Mouse (Mus musculus): ENCODE results near the gene Rab2b. TPM values are rescaled to one million over a fixed set of nuclear protein-coding genes. Genes with fewer than 3 reads are reported as not detected.

Rab2b gene
- polyA plus RNA-seq (2021; fragmentation: Nextera tagmentation) = 26.9 and 28.1 TPM in 2 replicates
- long read RNA-seq, experiment 1, transcript Rab2b-201 (8 exons, 2,906 nt) = major isoform, 33 of 52 reads
- long read RNA-seq, experiment 1, partial matches to known transcripts = 11 of 52 reads
- long read RNA-seq, experiment 1, other reads (novel, unspliced or antisense) = 8 of 52 reads
- long read RNA-seq, experiment 2, transcript Rab2b-201 (8 exons, 2,906 nt) = major isoform, 154 of 180 reads
- long read RNA-seq, experiment 2, partial matches to known transcripts = 20 of 180 reads
- long read RNA-seq, experiment 2, other reads (novel, unspliced or antisense) = 2 of 180 reads

GRCm38 (mm10) chr14:52278932-52279746, at the start of gene Rab2b, which contains the start of gene Tox4:
Rab2b (minus strand) TSS chr14:52279545.
Tox4 (plus strand) TSS chr14:52279146.

DNA sequence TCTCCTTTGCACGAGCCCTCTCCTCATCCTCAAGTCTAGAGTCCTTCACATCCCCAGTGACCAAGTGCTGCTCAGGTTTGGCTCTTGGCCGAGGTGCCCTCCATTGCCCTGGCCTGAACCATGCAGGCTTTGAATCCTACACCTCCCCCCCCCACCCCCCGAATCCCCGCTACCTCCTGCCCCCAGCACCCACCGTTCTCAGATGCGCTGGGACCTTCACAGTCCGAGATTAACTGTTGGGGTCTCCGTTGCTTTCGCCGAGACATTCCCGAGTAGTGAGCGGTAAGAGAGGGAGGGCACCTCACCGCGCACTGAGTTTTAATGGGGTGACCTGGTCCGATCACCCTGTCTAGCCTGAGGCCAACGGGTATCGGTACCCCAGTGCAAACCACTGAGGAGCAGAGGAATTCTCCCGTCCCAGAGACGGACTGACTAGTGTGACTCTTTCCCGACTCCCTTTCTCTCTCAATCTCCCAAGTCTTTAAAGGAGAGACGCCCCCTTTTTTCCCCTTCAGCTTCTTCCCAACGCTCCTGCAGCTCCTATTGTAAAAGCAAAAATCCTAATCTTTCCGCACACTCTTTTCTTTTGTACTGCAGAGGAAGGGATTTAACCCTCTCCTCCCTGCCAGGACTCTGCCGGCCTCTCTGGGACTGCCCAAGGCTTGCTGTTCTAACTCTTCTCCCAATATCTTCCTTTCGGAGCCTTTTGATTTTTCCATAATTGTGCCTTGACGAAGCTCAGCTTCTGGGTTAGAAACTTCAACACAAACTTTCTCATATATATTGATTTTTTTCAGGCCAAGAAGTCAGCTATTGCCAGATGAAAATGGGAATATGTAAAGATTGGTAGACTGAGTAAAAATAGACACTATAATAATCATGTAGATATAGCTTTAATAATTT, 48.8 kb upstream of the Rab2b start, which contains the start of gene Sall2:
TSS of gene Sall2 (minus strand) at position 853 of the 903 bp plus-strand sequence.

DNA sequence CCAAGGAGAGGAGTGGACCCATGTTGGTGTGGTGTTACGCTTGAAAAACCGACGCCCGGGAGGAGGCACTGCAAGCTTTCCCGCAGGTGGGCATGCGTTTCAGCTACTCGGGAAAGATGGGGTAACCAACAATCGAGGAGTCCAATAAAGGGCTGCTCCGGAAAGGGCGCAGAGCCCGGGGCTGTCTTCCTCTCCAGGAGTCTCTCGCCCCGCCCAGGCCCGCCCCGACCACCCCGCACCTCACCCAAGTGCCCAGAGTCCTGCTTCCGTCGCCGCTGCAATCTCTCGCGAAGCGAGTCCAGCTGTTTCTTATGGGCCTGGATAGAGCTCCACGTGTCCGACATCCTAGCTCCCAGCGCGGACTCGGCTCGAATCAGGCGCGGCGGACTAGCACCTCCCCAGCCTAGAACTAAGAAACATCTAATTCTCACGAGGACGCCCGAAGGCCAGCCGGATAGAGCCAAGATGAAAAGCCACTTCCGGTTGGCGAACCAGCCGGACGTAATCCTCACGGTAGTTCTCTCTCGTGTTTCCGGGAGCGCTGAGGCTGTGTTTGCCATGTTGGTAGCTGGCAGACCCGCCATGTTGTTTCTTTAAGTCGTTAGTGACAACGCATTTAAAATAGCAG, 25.4 kb upstream of the Rab2b start, which contains the start of gene Mettl3:
TSS of gene Mettl3 (minus strand) at position 485 of the 628 bp plus-strand sequence.

DNA sequence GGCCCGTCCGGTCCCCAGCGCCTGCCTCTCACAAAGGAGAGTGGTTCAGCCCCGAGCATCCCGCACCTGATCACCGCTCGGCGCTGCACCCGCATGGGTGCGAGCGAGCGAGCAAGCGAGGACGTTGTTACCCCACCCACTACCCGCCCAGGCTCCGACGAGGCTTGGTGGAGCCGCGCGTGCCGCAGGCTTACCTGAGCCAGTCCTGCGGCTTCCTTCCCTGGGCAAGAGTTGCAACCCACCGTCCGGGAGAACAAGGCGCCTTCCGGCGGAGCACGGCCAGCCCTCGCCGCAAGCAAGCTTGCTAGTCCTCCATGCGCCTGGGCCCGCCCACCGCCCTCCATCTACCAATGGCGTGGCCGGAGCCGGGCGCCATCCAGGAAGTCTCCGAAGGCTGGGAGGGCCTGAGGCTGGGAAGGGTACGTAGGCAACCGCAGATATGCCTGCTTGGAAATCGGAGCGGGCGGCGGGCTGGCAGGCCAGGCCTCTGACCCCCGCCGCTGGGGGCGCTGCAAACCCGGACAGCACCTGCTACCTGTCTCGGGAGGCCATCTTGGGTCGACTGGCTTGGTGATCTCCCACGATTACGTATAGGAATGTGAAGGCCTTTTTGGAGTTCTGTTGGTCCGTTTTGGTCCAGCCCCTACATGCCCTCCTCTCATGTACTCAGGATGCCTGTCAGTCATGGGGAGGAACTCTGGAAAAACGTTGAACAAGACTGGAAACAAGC, 21.7 kb downstream of the Rab2b start, which contains the start of gene Chd8:
TSS of gene Chd8 (minus strand) at position 297 of the 730 bp plus-strand sequence.

Other genes with a start within 250 kb of the Rab2b start
- not detected in 2 replicates for gene Olfr221, start 237.1 kb downstream of the Rab2b start, polyA plus RNA-seq (2021; fragmentation: Nextera tagmentation)
- gene Hnrnpc, start 175.5 kb downstream of the Rab2b start, polyA plus RNA-seq (2021; fragmentation: Nextera tagmentation) = 155 and 157 TPM in 2 replicates
- gene Rpgrip1, start 168.8 kb downstream of the Rab2b start, polyA plus RNA-seq (2021; fragmentation: Nextera tagmentation) = 88.3 and 128 TPM in 2 replicates
- gene Supt16, start 82.1 kb downstream of the Rab2b start, polyA plus RNA-seq (2021; fragmentation: Nextera tagmentation) = 15.3 and 19.1 TPM in 2 replicates
- 4.4 and 5.5 TPM in 2 replicates for gene Chd8, start 21.8 kb downstream of the Rab2b start, polyA plus RNA-seq (2021; fragmentation: Nextera tagmentation)
- gene Tox4, start 399 bp downstream of the Rab2b start, polyA plus RNA-seq (2021; fragmentation: Nextera tagmentation) = 40.8 and 44.9 TPM in 2 replicates
- 20.4 and 23.3 TPM in 2 replicates for gene Mettl3, start 25.6 kb upstream of the Rab2b start, polyA plus RNA-seq (2021; fragmentation: Nextera tagmentation)
- 7.0 and 8.6 TPM in 2 replicates for gene Sall2, start 49.2 kb upstream of the Rab2b start, polyA plus RNA-seq (2021; fragmentation: Nextera tagmentation)
- not detected in 2 replicates for gene Olfr1513, start 76.9 kb upstream of the Rab2b start, polyA plus RNA-seq (2021; fragmentation: Nextera tagmentation)
- gene Olfr1512, start 99.6 kb upstream of the Rab2b start, polyA plus RNA-seq (2021; fragmentation: Nextera tagmentation) = not detected in 2 replicates
- not detected in 2 replicates for gene Olfr1511, start 117.8 kb upstream of the Rab2b start, polyA plus RNA-seq (2021; fragmentation: Nextera tagmentation)
- not detected in 2 replicates for gene Olfr1510, start 134.8 kb upstream of the Rab2b start, polyA plus RNA-seq (2021; fragmentation: Nextera tagmentation)
- not detected in 2 replicates for gene Olfr1509, start 163.4 kb upstream of the Rab2b start, polyA plus RNA-seq (2021; fragmentation: Nextera tagmentation)
- not detected in 2 replicates for gene Olfr1508, start 187.9 kb upstream of the Rab2b start, polyA plus RNA-seq (2021; fragmentation: Nextera tagmentation)
- gene Olfr1507, start 216.2 kb upstream of the Rab2b start, polyA plus RNA-seq (2021; fragmentation: Nextera tagmentation) = 0.88 TPM in 1 of 2 replicates, not detected in the other

Data from layer of hippocampus, adult 6 months (tissue).